Mouse (Mus musculus): ENCODE measurements around the gene Relch. TPM values are rescaled to one million over a fixed set of nuclear protein-coding genes. Genes with fewer than 3 reads are reported as not detected.
A peak's percentile ranks its signal among the peaks of the same experiment; 100 is the strongest.

The Relch gene
- polyA plus RNA-seq, 1 experiment from 2014 or later = 21.0 TPM

DNA sequence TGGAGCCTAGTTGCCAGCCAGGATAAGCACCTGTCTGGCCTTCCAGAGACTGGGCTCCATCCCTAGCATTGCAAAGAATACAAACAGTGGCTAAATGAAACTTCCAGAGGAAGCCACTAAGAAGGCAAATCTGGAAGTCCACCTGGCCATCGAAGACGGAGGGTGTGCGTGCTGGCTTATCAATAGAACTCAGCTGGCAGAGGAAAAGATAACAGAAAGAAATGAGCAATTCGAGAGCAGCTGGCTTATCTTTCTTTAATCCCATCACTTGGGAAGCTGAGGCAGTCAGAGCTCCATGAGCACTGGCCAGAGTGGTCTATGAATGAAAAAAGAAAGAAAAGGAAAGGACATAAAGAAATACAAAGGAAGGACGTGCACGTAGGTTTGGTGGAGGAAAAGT is 136.9 kb downstream of the Relch start:
- TF ChIP-seq CTCF (IDR thresholded peaks at IDR 0.05) = no peak
- TF ChIP-seq EP300 (IDR thresholded peaks at IDR 0.05) = no peak
- DNase-seq (ENCODE audit: low spot score) = no peak
- Histone ChIP-seq H3K4me1 (ENCODE audit: insufficient read depth, low read depth, low read length) (no peaks in the 10 kb centered on the region), H3K4me3 (ENCODE audit: low read depth, low read length) (no peak overlapping the region), H3K27me3 (replicated peaks; ENCODE audit: insufficient read depth, low read length) (no peaks in the 10 kb centered on the region), H3K27ac (ENCODE audit: low read length) (no peak overlapping the region), H3K9me3 (ENCODE audit: low read length) (no peaks in the 10 kb centered on the region), H3K9ac (replicated peaks; ENCODE audit: low read depth) (no peak overlapping the region), H3K36me3 (ENCODE audit: insufficient read depth, low read length) (no peaks in the 10 kb centered on the region), H3K4me2 (replicated peaks; ENCODE audit: low read depth, low read length) (no peak overlapping the region)
- ATAC-seq = no peak
- 84% methylated on average over 6 of the region's 6 CpGs for WGBS

DNA sequence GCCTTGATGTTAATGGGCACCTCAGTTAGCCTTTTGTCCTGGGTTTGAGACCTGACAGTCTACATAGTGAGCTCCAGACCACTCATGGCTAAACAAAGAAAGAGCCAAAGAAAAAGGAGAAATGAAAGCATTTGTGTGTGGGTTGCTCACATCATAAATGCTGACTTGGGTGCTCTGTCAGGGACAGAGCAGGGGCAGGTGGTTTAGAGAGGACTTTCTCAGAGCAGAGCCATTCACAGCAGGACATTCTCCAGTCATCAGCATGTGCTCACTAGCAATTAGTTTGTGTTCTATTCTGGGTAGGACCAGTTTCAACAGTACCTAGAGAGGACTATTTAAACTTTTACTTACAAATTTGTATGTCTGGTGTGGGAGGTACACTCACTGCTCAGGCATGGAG is 137.6 kb downstream of the Relch start:
- no peaks in the 10 kb centered on the region for H3K4me1 ChIP-seq (ENCODE audit: insufficient read depth, low read depth, low read length)

DNA sequence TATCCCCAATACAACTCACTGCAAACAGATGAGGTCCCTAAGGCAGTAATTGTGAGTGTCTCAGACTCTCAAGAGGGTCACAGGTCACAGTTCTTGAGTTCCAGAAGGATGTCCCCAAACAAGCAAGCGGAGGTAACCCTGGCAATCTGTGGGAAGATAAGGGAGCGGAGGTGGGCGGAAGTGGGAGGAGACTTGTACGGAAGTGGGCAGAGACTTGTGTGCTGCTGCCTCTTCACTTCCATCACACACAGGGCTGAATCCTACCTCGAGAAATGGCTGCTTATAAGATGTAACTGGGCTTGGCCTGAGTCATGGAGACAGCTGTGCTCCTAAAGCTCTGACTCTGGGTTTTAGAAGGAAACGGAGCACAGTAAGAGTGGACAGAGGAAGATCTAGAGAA is 139.3 kb downstream of the Relch start:
- Histone ChIP-seq H3K4me2 (replicated peaks; ENCODE audit: low read depth, low read length) (no peak overlapping the region), H3K9ac (replicated peaks; ENCODE audit: low read depth) (no peak overlapping the region), H3K9me3 (ENCODE audit: low read length) (no peaks in the 10 kb centered on the region), H3K4me1 (ENCODE audit: insufficient read depth, low read depth, low read length) (no peaks in the 10 kb centered on the region), H3K27ac (ENCODE audit: low read length) (no peak overlapping the region), H3K36me3 (ENCODE audit: insufficient read depth, low read length) (no peaks in the 10 kb centered on the region), H3K4me3 (ENCODE audit: low read depth, low read length) (no peak overlapping the region), H3K27me3 (replicated peaks; ENCODE audit: insufficient read depth, low read length) (no peaks in the 10 kb centered on the region)
- 33% methylated on average over 6 of the region's 6 CpGs for WGBS
- no peak for TF ChIP-seq CTCF (IDR thresholded peaks at IDR 0.05)
- no peak for TF ChIP-seq EP300 (IDR thresholded peaks at IDR 0.05)
- peak; percentile 23 for DNase-seq (ENCODE audit: low spot score)
- ATAC-seq = peak; percentile 41; the same call in 1 of the 2 replicates

More for the DNA sequence above, 137.6 kb downstream of the Relch start:
- Histone ChIP-seq H3K4me2 (replicated peaks; ENCODE audit: low read depth, low read length) (no peak overlapping the region), H3K4me3 (ENCODE audit: low read depth, low read length) (no peak overlapping the region), H3K9ac (replicated peaks; ENCODE audit: low read depth) (no peak overlapping the region), H3K36me3 (ENCODE audit: insufficient read depth, low read length) (no peaks in the 10 kb centered on the region), H3K9me3 (ENCODE audit: low read length) (no peaks in the 10 kb centered on the region), H3K27ac (ENCODE audit: low read length) (no peak overlapping the region), H3K27me3 (replicated peaks; ENCODE audit: insufficient read depth, low read length) (no peaks in the 10 kb centered on the region)
- ATAC-seq (no peak), DNase-seq (ENCODE audit: low spot score) (no peak)
- TF ChIP-seq EP300 (IDR thresholded peaks at IDR 0.05) = no peak

DNA sequence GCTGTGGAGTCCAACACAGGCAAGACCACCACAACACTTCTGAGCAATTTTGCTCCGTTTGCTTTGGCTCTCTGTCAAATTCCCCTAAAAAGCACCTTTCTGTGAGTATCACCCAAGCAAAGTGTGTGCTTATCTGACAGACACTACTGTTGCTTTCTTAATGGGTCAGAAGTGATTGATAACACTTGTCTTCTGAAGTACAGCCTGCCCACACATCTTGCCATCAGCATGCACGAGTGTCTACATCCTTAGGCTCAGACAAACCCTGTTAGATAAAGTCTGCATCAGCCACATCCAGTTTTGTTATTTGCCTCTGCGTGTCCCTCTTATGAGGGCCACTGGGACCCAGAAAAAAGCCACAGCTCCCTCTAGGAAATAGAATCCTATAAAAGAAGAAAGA is 140.6 kb downstream of the Relch start:
- no peak for DNase-seq (ENCODE audit: low spot score)
- TF ChIP-seq EP300 (IDR thresholded peaks at IDR 0.05) = no peak
- no peak for TF ChIP-seq CTCF (IDR thresholded peaks at IDR 0.05)
- no peak overlapping the region for H3K4me3 ChIP-seq (ENCODE audit: low read depth, low read length)
- no peaks in the 10 kb centered on the region for H3K36me3 ChIP-seq (ENCODE audit: insufficient read depth, low read length)
- no peak overlapping the region for H3K27ac ChIP-seq (ENCODE audit: low read length)
- H3K4me2 ChIP-seq (replicated peaks; ENCODE audit: low read depth, low read length) = no peak overlapping the region
- 50% methylated on average over 3 of the region's 3 CpGs for whole genome bisulfite sequencing
- H3K4me1 ChIP-seq (ENCODE audit: insufficient read depth, low read depth, low read length) = no peaks in the 10 kb centered on the region
- H3K9ac ChIP-seq (replicated peaks; ENCODE audit: low read depth) = no peak overlapping the region
- H3K9me3 ChIP-seq (ENCODE audit: low read length) = no peaks in the 10 kb centered on the region
- no peaks in the 10 kb centered on the region for H3K27me3 ChIP-seq (replicated peaks; ENCODE audit: insufficient read depth, low read length)
- ATAC-seq = no peak

Other genes with a start within 250 kb of the Relch start
- gene Pign, start 184 bp upstream of the Relch start, polyA plus RNA-seq (2015; fragmentation: Nextera tagmentation; extraction: Ambion mirVana) = 8.9 and 12.5 TPM in 2 replicates
- 1.9 and 2.2 TPM in 2 replicates for gene Tnfrsf11a, start 116.9 kb downstream of the Relch start, polyA plus RNA-seq (2015; fragmentation: Nextera tagmentation; extraction: Ambion mirVana)